Mouse (Mus musculus): ENCODE measurements around the gene Cnga1.
"Not testable (repeated sequence)": the region's sequence is repeated elsewhere in the genome, so short reads cannot be mapped to it uniquely, and the experiment has no call there.

The Cnga1 gene

GRCm38 (mm10) chr5:72636576-72636975 lies 7.5 kb downstream of the Cnga1 start:
- no peak for DNase-seq

DNA sequence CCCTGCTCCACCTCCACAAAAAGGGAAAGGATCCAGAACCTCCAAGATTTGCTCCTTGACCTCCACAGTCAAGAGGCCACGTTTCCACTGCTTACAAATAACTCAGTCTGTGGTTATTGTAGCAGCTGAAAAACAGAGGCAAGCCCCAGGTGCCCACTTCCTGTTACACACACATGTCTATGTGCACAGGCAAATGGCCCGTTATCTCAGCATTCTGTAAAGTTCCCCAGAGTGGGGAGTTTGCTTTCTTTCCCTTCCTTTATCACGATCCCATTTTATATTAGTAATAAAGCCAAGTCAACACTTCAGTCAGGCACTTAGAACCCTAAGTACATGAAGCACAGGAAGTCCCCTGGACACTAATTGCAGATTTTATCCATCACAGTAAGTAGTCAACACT lies 8.0 kb downstream of the Cnga1 start:
- DNase-seq: no peak

- no peak for DNase-seq
Measured at GRCm38 (mm10) chr5:72634791-72635271, 9.2 kb downstream of the Cnga1 start.

DNA sequence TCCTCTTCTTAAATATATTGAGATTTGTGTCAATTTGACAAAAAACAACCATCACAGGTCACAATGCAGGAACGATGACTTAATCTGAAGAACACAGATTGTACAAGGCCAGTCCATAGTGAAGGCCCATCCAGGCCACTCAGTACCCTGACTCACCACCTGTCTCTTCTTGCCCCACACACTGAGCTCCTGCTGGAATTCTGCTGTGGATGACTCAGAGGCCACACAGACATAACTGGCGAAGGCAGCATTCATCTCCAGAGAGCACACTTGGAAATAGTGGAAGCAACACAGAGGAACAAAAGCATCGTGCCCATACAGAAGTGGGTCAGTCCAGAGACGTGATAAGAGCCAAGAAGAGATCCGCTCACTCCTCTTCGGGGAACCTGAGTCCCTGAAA lies 14.0 kb downstream of the Cnga1 start:
- peak; percentile 0 for DNase-seq

DNA sequence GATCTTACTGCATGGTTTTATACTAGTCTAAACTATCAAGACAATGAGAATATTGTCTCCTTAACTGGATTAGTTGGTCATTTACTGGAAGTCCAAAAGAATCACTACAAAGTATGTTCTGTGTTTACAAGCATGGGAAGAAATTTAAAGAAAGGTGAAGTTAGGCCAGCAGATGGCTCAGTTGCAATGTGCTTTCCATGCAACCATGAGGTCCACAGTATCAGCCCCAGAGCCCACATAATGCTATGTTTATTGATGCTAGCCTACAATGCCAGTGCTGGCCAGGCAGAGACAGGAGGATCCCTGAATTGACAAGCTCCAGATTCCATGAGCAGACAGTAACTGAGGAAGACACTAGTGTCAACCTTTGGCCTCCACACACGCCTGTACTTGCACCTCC lies 23.1 kb downstream of the Cnga1 start:
- no peak for DNase-seq

DNA sequence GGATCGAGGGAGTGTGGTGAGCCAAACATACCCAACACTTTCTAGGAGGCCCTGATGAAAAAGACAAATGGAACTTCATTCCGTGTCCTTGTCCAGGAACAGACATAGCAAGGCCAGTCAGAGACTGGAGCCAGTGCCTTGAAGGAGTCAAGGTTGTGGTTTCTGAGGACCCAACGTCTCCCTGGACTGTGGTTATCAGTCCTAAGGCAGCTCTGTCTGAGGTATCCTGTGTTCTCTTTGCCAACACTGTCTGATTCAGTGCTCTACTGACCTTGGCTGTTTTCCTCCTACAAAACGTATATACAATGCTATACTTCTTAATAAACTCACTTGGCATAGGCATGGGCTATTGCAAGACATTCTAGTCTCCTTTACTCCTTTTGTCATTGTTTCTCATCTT lies 26.7 kb downstream of the Cnga1 start:
- DNase-seq: no peak

- no peak for DNase-seq
Measured at GRCm38 (mm10) chr5:72603138-72603537, 40.9 kb downstream of the Cnga1 start.

DNA sequence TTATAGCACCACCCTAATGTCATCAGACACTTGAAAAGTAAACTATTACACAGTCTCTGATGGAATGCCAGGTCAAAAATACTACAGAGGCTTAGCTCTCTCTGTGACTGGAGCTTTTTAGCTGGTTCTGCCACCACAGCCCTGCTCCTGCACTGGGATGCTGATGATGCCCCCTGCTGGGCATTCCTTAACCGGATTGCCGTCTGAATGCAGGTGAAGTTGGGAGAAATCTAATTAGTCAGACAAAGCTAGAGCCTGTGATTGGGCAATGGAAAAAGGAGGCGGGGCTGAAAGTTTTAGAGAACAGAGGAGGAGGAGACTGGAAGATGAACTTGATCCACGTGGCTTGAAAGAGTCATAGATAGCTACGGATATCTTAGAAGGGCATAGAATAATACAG lies 43.1 kb downstream of the Cnga1 start:
- peak; percentile 15 for DNase-seq

DNA sequence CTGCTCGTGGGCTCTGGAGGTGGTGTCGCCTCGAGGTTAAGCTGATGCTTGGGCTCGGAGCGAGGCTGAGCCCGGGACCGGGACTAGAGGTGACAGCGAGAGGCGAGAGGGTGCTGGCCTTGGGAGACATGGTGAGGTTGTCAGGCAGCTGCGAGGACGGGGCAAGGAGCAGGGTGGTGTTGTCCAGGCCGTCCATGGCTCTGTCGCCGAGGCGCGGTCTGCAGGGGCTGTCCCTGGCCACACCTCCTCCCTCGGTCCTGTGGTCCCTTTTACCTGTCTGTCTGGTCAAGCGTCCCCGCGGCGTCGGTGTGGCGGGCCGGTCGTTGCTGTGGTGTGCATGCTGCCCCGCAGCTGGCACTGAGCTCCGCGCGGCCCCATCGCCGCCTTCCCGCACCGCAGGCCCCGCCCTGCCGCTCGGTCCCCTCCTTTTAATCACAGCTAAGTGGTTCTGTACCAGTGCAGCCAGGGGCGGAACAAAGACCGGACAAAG lies 56.8 kb downstream of the Cnga1 start, which contains the start of gene Gm5868:
Gene Gm5868, minus strand, starts transcription at position 360 of the 490 bp plus-strand sequence.
- no peak for DNase-seq

DNA sequence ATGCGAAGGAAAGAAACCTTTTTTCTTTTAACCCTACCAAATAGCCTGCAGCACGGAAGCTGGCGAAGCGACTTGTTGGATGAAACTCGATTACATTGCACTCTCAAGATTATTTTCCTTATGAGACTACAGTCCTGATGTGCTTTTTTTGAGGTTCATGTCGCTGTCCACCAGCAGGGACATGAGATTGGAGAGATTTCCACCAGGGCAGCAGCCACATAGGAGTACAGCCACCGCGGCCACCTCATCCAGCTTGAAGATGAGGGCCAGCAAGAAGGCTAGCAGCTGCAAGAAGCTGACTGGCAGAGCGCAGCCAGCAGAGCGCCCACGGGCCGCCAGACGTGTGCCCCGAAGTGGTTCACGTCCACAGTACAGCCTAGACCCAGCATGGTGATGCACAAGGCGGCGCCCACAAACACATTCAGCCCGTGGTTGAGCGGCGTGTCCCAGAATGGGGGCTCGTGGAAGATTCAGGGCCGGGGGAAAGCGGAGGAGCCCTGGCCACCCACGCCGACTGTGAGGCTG lies 57.3 kb downstream of the Cnga1 start:
- DNase-seq: not testable (repeated sequence)

GRCm38 (mm10) chr5:72586122-72586521 lies 58.0 kb downstream of the Cnga1 start:
- not testable (repeated sequence) for DNase-seq

GRCm38 (mm10) chr5:72580970-72581332 lies 63.1 kb downstream of the Cnga1 start, which contains the start of gene Zar1:
Gene Zar1, minus strand, starts transcription at chr5:72581254.
- not testable (repeated sequence) for DNase-seq

DNA sequence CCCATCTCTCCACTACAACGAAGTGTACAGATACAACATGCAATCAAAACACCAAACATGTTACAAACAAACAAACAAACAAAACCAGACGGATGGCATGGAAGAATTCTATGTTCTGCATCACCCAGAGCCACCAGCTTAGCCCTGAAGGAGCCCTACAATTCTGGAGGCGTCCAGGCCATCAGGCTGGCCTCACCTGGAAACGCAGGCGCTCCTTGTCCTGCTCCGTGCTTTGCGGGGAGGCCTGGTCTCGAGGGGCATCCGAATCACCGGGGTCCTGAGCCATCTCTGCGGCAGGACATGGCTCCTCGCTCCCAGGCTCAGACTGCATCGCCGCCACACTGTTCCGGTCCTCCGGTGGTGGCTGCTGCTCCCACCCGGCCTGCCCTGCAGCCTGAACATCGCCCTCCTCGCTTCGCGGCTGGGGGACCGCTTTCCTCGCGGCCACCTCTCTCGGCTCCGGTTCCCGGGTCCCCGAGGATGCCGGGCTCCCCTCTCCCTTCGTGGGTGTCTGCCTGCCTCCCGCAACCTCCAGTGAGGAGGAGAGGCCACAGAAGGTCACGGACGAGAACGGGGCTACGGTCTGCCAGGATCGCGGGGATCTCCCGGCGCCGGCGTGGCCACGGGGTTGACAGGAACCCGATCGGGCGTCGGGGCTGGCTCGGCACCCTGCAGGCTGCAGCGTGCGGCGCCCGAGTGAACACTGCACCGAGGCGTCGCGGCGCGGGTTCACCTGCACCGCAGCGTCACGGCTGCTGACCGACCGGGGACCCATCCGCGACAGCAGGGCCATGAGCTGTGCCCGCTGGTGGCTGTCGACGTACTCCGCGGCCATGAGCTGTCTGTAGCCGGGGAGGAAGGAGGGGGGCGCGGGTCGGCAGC lies 63.7 kb downstream of the Cnga1 start:
- not testable (repeated sequence) for DNase-seq

- DNase-seq: not testable (repeated sequence)
Measured at GRCm38 (mm10) chr5:72579599-72579998, 64.5 kb downstream of the Cnga1 start.

- DNase-seq: no peak
Measured at GRCm38 (mm10) chr5:72565621-72566020, 78.5 kb downstream of the Cnga1 start.

GRCm38 (mm10) chr5:72563183-72563582 lies 80.9 kb downstream of the Cnga1 start:
- not testable (repeated sequence) for DNase-seq

DNA sequence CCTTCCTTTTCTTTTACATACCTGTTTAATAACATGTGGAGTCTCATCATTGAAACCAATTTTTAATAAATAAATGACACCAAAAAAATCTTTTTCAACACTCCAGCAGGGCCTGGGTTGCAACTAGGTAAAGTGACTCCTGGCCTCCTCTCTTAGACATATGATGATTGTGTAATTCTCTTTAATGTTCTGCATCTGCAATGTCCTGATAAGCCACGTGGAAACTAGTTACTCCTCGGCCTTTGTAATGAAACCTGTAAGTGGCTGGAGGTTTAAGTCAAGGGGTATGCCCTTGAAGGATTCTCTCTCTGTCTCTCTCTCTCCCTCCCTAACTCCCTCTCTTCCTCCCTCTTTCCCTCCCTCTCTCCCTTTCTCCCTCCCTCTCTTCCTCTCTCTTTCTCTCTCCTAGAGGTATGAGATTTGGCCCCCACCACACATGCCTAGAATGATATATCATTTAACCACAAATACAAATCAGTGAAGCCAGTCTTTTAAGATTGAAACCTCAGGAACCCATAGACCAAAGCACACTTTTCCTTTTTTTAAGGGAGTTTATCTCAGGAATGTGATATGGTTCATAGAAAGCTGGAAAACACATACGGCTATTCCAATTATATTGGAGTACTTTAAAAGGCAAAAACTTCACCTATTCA lies 83.0 kb downstream of the Cnga1 start:
- DNase-seq: no peak

DNA sequence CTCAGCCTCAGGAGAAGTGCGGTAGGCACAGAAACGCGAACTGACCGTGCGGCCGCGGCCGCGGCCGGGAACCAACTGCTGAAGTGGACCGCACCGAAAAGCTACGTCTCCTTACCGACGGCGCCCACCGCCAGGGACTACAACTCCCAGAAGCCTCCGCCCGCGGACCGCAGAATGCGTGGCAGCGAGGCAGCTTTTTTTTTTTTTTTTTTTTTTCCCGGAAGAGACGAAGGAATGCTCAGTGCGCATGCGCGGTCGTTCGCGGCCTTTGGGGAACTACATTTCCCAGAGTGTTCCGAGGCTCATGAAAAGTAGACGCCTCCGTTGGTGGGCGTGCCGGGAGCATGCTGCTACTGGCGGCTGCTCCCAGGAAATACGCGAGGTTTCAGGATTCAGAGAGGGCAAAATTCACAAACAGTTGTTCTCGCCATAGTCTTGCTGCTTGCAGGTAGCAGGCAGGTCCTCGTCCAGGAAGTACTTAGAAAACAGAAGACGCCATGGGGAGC lies 84.5 kb downstream of the Cnga1 start, which contains the start of gene Nfxl1:
Gene Nfxl1, minus strand, starts transcription at position 141 of the 506 bp plus-strand sequence.
- peak; percentile 98 for DNase-seq

- DNase-seq: no peak
Measured at GRCm38 (mm10) chr5:72558716-72559526, 85.2 kb downstream of the Cnga1 start.

GRCm38 (mm10) chr5:72556245-72556644 lies 87.8 kb downstream of the Cnga1 start:
- DNase-seq: no peak

All from right cerebral cortex, adult 18-20 months (tissue).